Mouse (Mus musculus): Measurements from ENCODE around the gene Dffb. TPM values are rescaled to one million over a fixed set of nuclear protein-coding genes. Genes with fewer than 3 reads are reported as not detected.
"Not testable (repeated sequence)": the region's sequence is repeated elsewhere in the genome, so short reads cannot be mapped to it uniquely, and the experiment has no call there.

Gene Dffb
- total and polyA plus RNA-seq, 3 experiments, result 25.1 to 25.2 TPM; not detected in 1

- H3K27me3 ChIP-seq (ENCODE audit: control insufficient read depth in 1 of 2, insufficient read depth in 2 of 2, low read length in 2 of 2), result no peaks in the 10 kb centered on the region
- H3K36me3 ChIP-seq (ENCODE audit: control insufficient read depth in 1 of 2, insufficient read depth in 2 of 2, low read length in 2 of 2), result no peaks in the 10 kb centered on the region
- no peaks in the 10 kb centered on the region for H3K79me2 ChIP-seq (ENCODE audit: control insufficient read depth, insufficient read depth, low read length, poor library complexity)
- no peaks in the 10 kb centered on the region for H3K9me3 ChIP-seq (replicated peaks; ENCODE audit: insufficient read depth, low read length)
- TF ChIP-seq CTCF (IDR thresholded peaks at IDR 0.05 in 2 of 3, conservative IDR thresholded peaks at IDR 0.05 in 1 of 3; ENCODE audit: control insufficient read depth in 1 of 3, insufficient read depth in 1 of 3, low read depth in 2 of 3, low read length in 3 of 3, poor library complexity in 1 of 3, severe bottlenecking in 1 of 3) (no peak), MAZ (IDR thresholded peaks at IDR 0.05; ENCODE audit: low read depth, low read length) (no peak), MXI1 (IDR thresholded peaks at IDR 0.05; ENCODE audit: low read depth, low read length) (no peak), CHD2 (IDR thresholded peaks at IDR 0.05; ENCODE audit: low read length) (no peak), ZKSCAN1 (IDR thresholded peaks at IDR 0.05; ENCODE audit: low read depth, low read length) (no peak)
- no peak for DNase-seq (ENCODE audit: low read depth, low spot score)
- H3K4me1 ChIP-seq (ENCODE audit: control insufficient read depth in 1 of 2, insufficient read depth in 2 of 2, low read length in 2 of 2), result no peaks in the 10 kb centered on the region
- H3K4me3 ChIP-seq (ENCODE audit: control insufficient read depth in 1 of 2, insufficient read depth in 1 of 2, low read depth in 2 of 2, low read length in 2 of 2), result no peak overlapping the region
- H3K27ac ChIP-seq (ENCODE audit: control insufficient read depth, low read depth, low read length), result no peak overlapping the region
- H3K9ac ChIP-seq (ENCODE audit: control insufficient read depth, low read depth, low read length, poor library complexity, severe bottlenecking), result no peak overlapping the region
Measured at GRCm38 (mm10) chr4:153929425-153929824, 45.5 kb downstream of the Dffb start.

- TF ChIP-seq SIN3A (IDR thresholded peaks at IDR 0.05; ENCODE audit: low read length), result no peak
- TF ChIP-seq USF1 (IDR thresholded peaks at IDR 0.05; ENCODE audit: low read depth, low read length), result no peak
- no peak for TF ChIP-seq CTCF (IDR thresholded peaks at IDR 0.05 in 2 of 3, conservative IDR thresholded peaks at IDR 0.05 in 1 of 3; ENCODE audit: control insufficient read depth in 1 of 3, insufficient read depth in 1 of 3, low read depth in 2 of 3, low read length in 3 of 3, poor library complexity in 1 of 3, severe bottlenecking in 1 of 3)
- no peak for TF ChIP-seq E2F4 (IDR thresholded peaks at IDR 0.05; ENCODE audit: borderline replicate concordance, low read depth, low read length)
- no peak for TF ChIP-seq BHLHE40 (IDR thresholded peaks at IDR 0.05; ENCODE audit: borderline replicate concordance, low read depth, low read length)
- no peak for TF ChIP-seq GATA1 (IDR thresholded peaks at IDR 0.05; ENCODE audit: low read depth, low read length)
- no peak for TF ChIP-seq ZMIZ1 (IDR thresholded peaks at IDR 0.05; ENCODE audit: low read depth, low read length)
- Histone ChIP-seq H3K27ac (ENCODE audit: control insufficient read depth, low read depth, low read length) (no peak overlapping the region), H3K79me2 (ENCODE audit: control insufficient read depth, insufficient read depth, low read length, poor library complexity) (no peaks in the 10 kb centered on the region), H3K4me1 (ENCODE audit: control insufficient read depth in 1 of 2, insufficient read depth in 2 of 2, low read length in 2 of 2) (no peaks in the 10 kb centered on the region), H3K27me3 (ENCODE audit: control insufficient read depth in 1 of 2, insufficient read depth in 2 of 2, low read length in 2 of 2) (no peaks in the 10 kb centered on the region), H3K9me3 (replicated peaks; ENCODE audit: insufficient read depth, low read length) (no peaks in the 10 kb centered on the region), H3K9ac (ENCODE audit: control insufficient read depth, low read depth, low read length, poor library complexity, severe bottlenecking) (no peak overlapping the region), H3K4me3 (ENCODE audit: control insufficient read depth in 1 of 2, insufficient read depth in 1 of 2, low read depth in 2 of 2, low read length in 2 of 2) (no peak overlapping the region), H3K36me3 (ENCODE audit: control insufficient read depth in 1 of 2, insufficient read depth in 2 of 2, low read length in 2 of 2) (no peaks in the 10 kb centered on the region)
- no peak for DNase-seq (ENCODE audit: low read depth, low spot score)
Measured at GRCm38 (mm10) chr4:153928772-153929299, 46.1 kb downstream of the Dffb start.

GRCm38 (mm10) chr4:153922090-153922489 lies 52.8 kb downstream of the Dffb start:
- H3K4me1 ChIP-seq (ENCODE audit: control insufficient read depth in 1 of 2, insufficient read depth in 2 of 2, low read length in 2 of 2); H3K27ac ChIP-seq (ENCODE audit: control insufficient read depth, low read depth, low read length); DNase-seq (ENCODE audit: low read depth, low spot score); H3K36me3 ChIP-seq (ENCODE audit: control insufficient read depth in 1 of 2, insufficient read depth in 2 of 2, low read length in 2 of 2); H3K9ac ChIP-seq (ENCODE audit: control insufficient read depth, low read depth, low read length, poor library complexity, severe bottlenecking); H3K27me3 ChIP-seq (ENCODE audit: control insufficient read depth in 1 of 2, insufficient read depth in 2 of 2, low read length in 2 of 2); H3K9me3 ChIP-seq (replicated peaks; ENCODE audit: insufficient read depth, low read length); H3K79me2 ChIP-seq (ENCODE audit: control insufficient read depth, insufficient read depth, low read length, poor library complexity); H3K4me3 ChIP-seq (ENCODE audit: control insufficient read depth in 1 of 2, insufficient read depth in 1 of 2, low read depth in 2 of 2, low read length in 2 of 2): not testable (repeated sequence)

Measured in MEL (cell line).